Comparison of ENCODE assay signal across 20 mouse cellular contexts in the genomic region with DNA sequence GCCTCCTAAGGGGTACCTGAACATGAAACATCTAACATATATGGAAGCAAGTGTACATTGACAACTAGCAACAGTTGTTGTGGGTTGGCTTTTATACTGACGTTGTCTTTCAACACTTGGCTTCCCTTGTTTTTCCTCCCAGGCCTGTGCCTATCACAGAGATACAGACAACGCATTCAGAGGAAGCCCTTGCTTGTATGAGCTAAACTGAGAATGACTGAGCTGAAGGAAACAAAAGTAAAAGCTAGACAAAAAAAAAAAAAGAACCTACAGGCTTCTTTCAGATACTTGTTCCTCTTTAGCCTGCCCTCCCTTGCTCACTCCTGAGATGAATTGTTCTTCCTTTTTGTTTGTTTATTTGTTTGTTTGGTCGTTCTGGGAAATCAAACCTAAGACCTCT. TPM values are rescaled to one million over a fixed set of nuclear protein-coding genes. Genes with fewer than 3 reads are reported as not detected.
DNase-seq lines count a peak whose midpoint lies in the region; ATAC-seq and TF ChIP-seq lines count a peak whose summit lies in the region.
"Had no signal": no experiment of that assay in that cellular context is flagged by ENCODE, and none has a peak within 500 bp of the region (broad histone marks: within the 10 kb centered on the region; RNA-seq: fewer than 3 reads in every experiment).

No protein-coding gene starts in this region.

- 49% methylated on average over 3 of the region's 3 CpGs for WGBS in heart, embryonic 10.5 days
- 55% methylated on average over 3 of the region's 3 CpGs for WGBS in forebrain, postnatal 0 days
- 65% methylated on average over 3 of the region's 3 CpGs for WGBS in forebrain, embryonic 15.5 days

- no peaks in the 10 kb centered on the region for H3K36me3 ChIP-seq in heart, embryonic 10.5 days
- H3K36me3 ChIP-seq in forebrain, postnatal 0 days (ENCODE audit: insufficient read depth): no peaks in the 10 kb centered on the region
- H3K36me3 ChIP-seq in forebrain, embryonic 15.5 days: no peaks in the 10 kb centered on the region
- H3K36me3 ChIP-seq: embryonic facial prominence, embryonic 12.5 days; hindbrain, embryonic 13.5 days had no signal

- ATAC-seq in activated CD4-positive, CD25-positive, alpha-beta regulatory T cell, adult 4 months: peak; percentile 65
- ATAC-seq in inflammation-experienced regulatory T-cells, adult 6 months: peak; percentile 73
- ATAC-seq in forebrain, postnatal 0 days: no peak
- ATAC-seq in forebrain, embryonic 15.5 days (replicated peaks): no peak
- ATAC-seq: forebrain, embryonic 16.5 days; hindbrain, postnatal 0 days; intestine, embryonic 16.5 days had no signal

- H3K9ac ChIP-seq in forebrain, postnatal 0 days: no peak overlapping the region
- no peak overlapping the region for H3K9ac ChIP-seq in forebrain, embryonic 15.5 days (replicated peaks)
- H3K9ac ChIP-seq: embryonic facial prominence, embryonic 12.5 days; hindbrain, embryonic 13.5 days had no signal

- H3K9me3 ChIP-seq in heart, embryonic 10.5 days: no peaks in the 10 kb centered on the region
- no peaks in the 10 kb centered on the region for H3K9me3 ChIP-seq in forebrain, postnatal 0 days (ENCODE audit: low read length)
- no peaks in the 10 kb centered on the region for H3K9me3 ChIP-seq in forebrain, embryonic 15.5 days
- H3K9me3 ChIP-seq: embryonic facial prominence, embryonic 12.5 days; hindbrain, embryonic 13.5 days had no signal

- no peak overlapping the region for H3K27ac ChIP-seq in heart, embryonic 10.5 days
- H3K27ac ChIP-seq in forebrain, postnatal 0 days (ENCODE audit: low read depth, low read length): no peak overlapping the region
- H3K27ac ChIP-seq in forebrain, embryonic 15.5 days (replicated peaks): no peak overlapping the region
- H3K27ac ChIP-seq: embryonic facial prominence, embryonic 12.5 days; hindbrain, embryonic 13.5 days; hindbrain, postnatal 0 days had no signal

- H3K4me1 ChIP-seq in heart, embryonic 10.5 days: no peaks in the 10 kb centered on the region
- H3K4me1 ChIP-seq in forebrain, postnatal 0 days (ENCODE audit: insufficient read depth): no peaks in the 10 kb centered on the region
- no peaks in the 10 kb centered on the region for H3K4me1 ChIP-seq in forebrain, embryonic 15.5 days
- H3K4me1 ChIP-seq: embryonic facial prominence, embryonic 12.5 days; hindbrain, embryonic 13.5 days had no signal

- no peak for TF ChIP-seq CTCF in forebrain, postnatal 0 days (IDR thresholded peaks at IDR 0.05; ENCODE audit: low read depth)

- peak; percentile 5 for DNase-seq in heart, adult 11 months
- no peak for DNase-seq in heart, embryonic 10.5 days (ENCODE audit: low spot score)
- DNase-seq in right cerebral cortex, postnatal 25 days: no peak
- DNase-seq in forebrain, postnatal 0 days: no peak
- DNase-seq: adrenal gland, adult 8-10 months; adrenal gland, postnatal 36 days; cerebellum, adult 11 months; cerebellum, adult 8-10 months; cerebellum, postnatal 14 days; gastrocnemius, postnatal 25 days; heart, postnatal 10 days; heart, postnatal 4 days had no signal

- H3K4me2 ChIP-seq in forebrain, postnatal 0 days (ENCODE audit: low read depth): no peak overlapping the region
- H3K4me2 ChIP-seq in forebrain, embryonic 15.5 days (replicated peaks): no peak overlapping the region
- H3K4me2 ChIP-seq: embryonic facial prominence, embryonic 12.5 days; hindbrain, embryonic 13.5 days had no signal

- H3K27me3 ChIP-seq in heart, embryonic 10.5 days (ENCODE audit: insufficient read depth, poor library complexity, severe bottlenecking): no peaks in the 10 kb centered on the region
- no peaks in the 10 kb centered on the region for H3K27me3 ChIP-seq in forebrain, postnatal 0 days (ENCODE audit: insufficient read depth, low read length)
- H3K27me3 ChIP-seq in forebrain, embryonic 15.5 days: no peaks in the 10 kb centered on the region
- H3K27me3 ChIP-seq: embryonic facial prominence, embryonic 12.5 days; hindbrain, embryonic 13.5 days had no signal

- H3K4me3 ChIP-seq in heart, embryonic 10.5 days: no peak overlapping the region
- H3K4me3 ChIP-seq in forebrain, postnatal 0 days (ENCODE audit: low read depth, low read length): no peak overlapping the region
- H3K4me3 ChIP-seq in forebrain, embryonic 15.5 days: no peak overlapping the region
- H3K4me3 ChIP-seq: embryonic facial prominence, embryonic 12.5 days; hindbrain, embryonic 13.5 days had no signal

RNA-seq across cellular contexts. Expression of a gene that starts 58.1 kb away (rescaled TPM):
- polyA plus RNA-seq in heart, embryonic 10.5 days (2016; fragmentation: Nextera tagmentation; extraction: Ambion mirVana): 32.2 and 39.0 TPM in 2 replicates
- polyA plus RNA-seq in activated CD4-positive, CD25-positive, alpha-beta regulatory T cell, adult 4 months (2017; shearing (Covaris generic)): 10 to 100 TPM; 68.8 to 78.1 TPM
- 10 to 100 TPM; 76.1 to 79.6 (median 79.1) TPM for polyA plus RNA-seq in inflammation-experienced regulatory T-cells, adult 6 months (2017; shearing (Covaris generic))
- total RNA-seq in forebrain, postnatal 0 days (2014; rRNA removed): 39.5 and 43.6 TPM in 2 replicates
- polyA plus RNA-seq in forebrain, postnatal 0 days (2015; fragmentation: Nextera tagmentation; extraction: Ambion mirVana): 43.9 and 49.4 TPM in 2 replicates
- 63.7 and 65.0 TPM in 2 replicates for polyA plus RNA-seq in forebrain, embryonic 15.5 days (2015; fragmentation: Nextera tagmentation; extraction: Ambion mirVana)

Comparison
In these comparisons a context has a peak if more than half of its experiments do, and no peak if none do; other contexts are left out.
1. ATAC-seq: peak in activated CD4-positive, CD25-positive, alpha-beta regulatory T cell, adult 4 months (single experiment) and inflammation-experienced regulatory T-cells, adult 6 months (single experiment); none in forebrain, postnatal 0 days (single experiment) and forebrain, embryonic 15.5 days (single experiment).